Mouse (Mus musculus) left cerebral cortex, postnatal 4 days (tissue): ENCODE results near the gene Gm4778. TPM values are rescaled to one million over a fixed set of nuclear protein-coding genes. Genes with fewer than 3 reads are reported as not detected.
"Not testable (repeated sequence)": the region's sequence is repeated elsewhere in the genome, so short reads cannot be mapped to it uniquely, and the experiment has no call there.

ENCODE experiments used
- DNase-seq: peaks from one replicate; pipeline ENCODE4 v3.0.0-alpha.2; 2022
- intact Hi-C: fragments of 180-260 bp; cut with DNase I; formaldehyde crosslinking; loops from one replicate; pipeline ENCODE4 v1.15.1; 2025
- total RNA-seq, 2 experiments: library from RNA; stranded (reverse); gene quantifications; 2 replicates each; pipeline ENCODE4 v1.2.3; 2021

The Gm4778 gene
- total RNA-seq, result not detected

- DNase-seq, intact Hi-C loops: not testable (repeated sequence)
Observed at GRCm38 (mm10) chr3:94263736-94264135, at the start of gene Gm4778. Gene Gm4778, plus strand, starts transcription at chr3:94264036.

GRCm38 (mm10) chr3:94260598-94260997 lies 3.2 kb upstream of the Gm4778 start:
- intact Hi-C loops, result no loop called here
- no peak for DNase-seq

- intact Hi-C loops, result no loop called here
- no peak for DNase-seq
Observed at GRCm38 (mm10) chr3:94275991-94276390, 12.2 kb downstream of the Gm4778 start.

GRCm38 (mm10) chr3:94305457-94305856 lies 41.6 kb downstream of the Gm4778 start:
- no peak for DNase-seq
- intact Hi-C loops, result no loop called here

DNA sequence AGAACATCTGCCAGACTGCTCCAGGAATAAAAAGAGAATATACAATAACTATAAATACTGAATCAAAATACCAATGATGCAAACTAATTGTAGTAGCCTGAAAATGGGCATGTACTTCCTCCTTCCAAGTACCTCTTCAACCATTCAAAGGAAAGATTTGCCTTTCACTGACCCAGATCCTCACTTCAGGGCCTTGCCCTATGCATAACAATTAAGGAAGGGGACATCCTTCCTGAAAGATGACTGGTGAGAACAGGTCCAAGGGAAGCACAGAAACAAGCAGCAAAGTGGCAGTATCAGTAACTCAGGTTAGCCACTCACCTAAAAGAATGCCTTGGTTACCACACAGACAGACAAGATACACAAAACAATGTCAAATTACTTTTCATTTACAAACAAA lies 43.1 kb downstream of the Gm4778 start:
- DNase-seq, result no peak
- intact Hi-C loops, result no loop called here

- DNase-seq, result peak; percentile 93
- intact Hi-C loops, result no loop called here
Observed at GRCm38 (mm10) chr3:94309633-94310363, 46.0 kb downstream of the Gm4778 start, which contains the start of gene Them4. Gene Them4, plus strand, starts transcription at chr3:94310089.

- no peak for DNase-seq
- intact Hi-C loops, result no loop called here
Observed at GRCm38 (mm10) chr3:94310491-94310890, 46.7 kb downstream of the Gm4778 start.

GRCm38 (mm10) chr3:94310911-94311310 lies 47.1 kb downstream of the Gm4778 start:
- no peak for DNase-seq
- intact Hi-C loops, result no loop called here

DNA sequence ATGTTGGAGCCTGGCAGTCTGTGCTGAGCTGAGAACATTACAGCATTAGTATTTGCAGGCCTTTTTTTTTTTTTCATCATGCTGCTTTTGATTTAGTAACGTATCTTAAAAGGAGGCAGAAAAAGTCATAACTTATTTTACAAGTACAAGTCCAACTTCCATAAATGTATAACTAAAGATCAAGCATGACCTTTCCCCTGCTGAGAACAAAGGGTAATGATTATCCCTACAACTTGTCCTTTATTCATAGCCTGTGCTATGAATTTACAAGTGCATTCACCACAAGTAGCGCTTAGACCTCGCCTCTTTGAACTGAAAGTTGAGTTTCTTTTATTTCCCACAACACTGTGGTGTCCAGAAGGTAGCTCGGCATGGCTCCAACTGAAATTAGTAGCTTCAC lies 47.5 kb downstream of the Gm4778 start:
- intact Hi-C loops, result no loop called here
- no peak for DNase-seq

Other genes with a start within 250 kb of the Gm4778 start
- not detected for gene Gm9125, start 209.2 kb upstream of the Gm4778 start, total RNA-seq
- gene Gm10697, start 191.4 kb upstream of the Gm4778 start, total RNA-seq, result not detected
- gene Gm10696, start 85.8 kb upstream of the Gm4778 start, total RNA-seq, result not detected
- gene Gm5286, start 67.3 kb upstream of the Gm4778 start, total RNA-seq, result not detected
- gene Them4, start 46.1 kb downstream of the Gm4778 start, total RNA-seq, result 10 to 100 TPM; 27.6 to 31.5 TPM
- not detected for gene Them5, start 78.1 kb downstream of the Gm4778 start, total RNA-seq
- under 1 TPM; 0.38 to 0.81 TPM for gene C2cd4d, start 98.4 kb downstream of the Gm4778 start, total RNA-seq
- gene Rorc, start 108.8 kb downstream of the Gm4778 start, total RNA-seq, result under 1 TPM in 1 of 2 experiments, not detected in 1; 0.16 TPM
- 1 to 10 TPM; 1.5 to 1.7 TPM for gene Lingo4, start 134.5 kb downstream of the Gm4778 start, total RNA-seq
- 10 to 100 TPM; 46.8 to 51.0 TPM for gene Tdrkh, start 149.2 kb downstream of the Gm4778 start, total RNA-seq
- 10 to 100 TPM; 39.2 to 39.9 TPM for gene Mrpl9, start 179.3 kb downstream of the Gm4778 start, total RNA-seq
- not detected for gene Oaz3, start 179.9 kb downstream of the Gm4778 start, total RNA-seq
- gene Celf3, start 214.3 kb downstream of the Gm4778 start, total RNA-seq, result 100 to 1,000 TPM; 243 to 274 TPM
- gene Riiad1, start 216.3 kb downstream of the Gm4778 start, total RNA-seq, result 1 to 10 TPM; 6.4 to 7.1 TPM